Mouse (Mus musculus): ENCODE data around the gene P2rx3. TPM values are rescaled to one million over a fixed set of nuclear protein-coding genes. Genes with fewer than 3 reads are reported as not detected.

P2rx3 gene
- polyA plus RNA-seq, 1 experiment: 0.30 TPM

DNA sequence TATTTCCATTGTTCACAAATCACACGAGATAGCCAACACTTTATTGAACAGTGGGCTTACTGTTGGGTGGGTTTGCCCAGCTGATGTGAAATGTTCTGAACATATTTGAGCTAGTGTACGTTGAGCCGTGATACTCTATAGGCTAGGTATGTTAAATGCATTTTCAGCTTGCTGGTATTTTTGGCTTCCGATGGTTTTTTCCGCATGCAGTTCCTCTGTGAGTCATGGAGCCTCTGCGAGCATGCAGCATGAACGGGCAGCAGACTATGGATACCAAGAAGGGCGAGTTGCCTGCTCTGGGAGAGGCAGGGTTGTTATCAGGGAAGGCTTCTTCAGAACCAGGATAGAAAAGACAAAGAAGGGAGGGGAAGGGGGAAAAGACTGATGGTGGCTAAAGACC, 86.2 kb downstream of the P2rx3 start:
- Histone ChIP-seq H3K36me3 (ENCODE audit: control insufficient read depth, insufficient read depth) (no peaks in the 10 kb centered on the region), H3K79me3 (ENCODE audit: low read depth) (no peaks in the 10 kb centered on the region), H3ac (ENCODE audit: control insufficient read depth, insufficient read length, low read depth) (no peak overlapping the region), H3K4me3 (ENCODE audit: insufficient read depth, poor library complexity, severe bottlenecking) (no peak overlapping the region), H3K79me2 (ENCODE audit: control insufficient read depth, insufficient read depth) (no peaks in the 10 kb centered on the region), H3K27me3 (ENCODE audit: control insufficient read depth, insufficient read depth, insufficient read length) (no peaks in the 10 kb centered on the region)
- TF ChIP-seq USF1 (IDR thresholded peaks at IDR 0.05; ENCODE audit: low read depth) (no peak), MYOG (IDR thresholded peaks at IDR 0.05; ENCODE audit: control insufficient read depth, extremely low read depth, insufficient read length) (no peak), FOSL1 (IDR thresholded peaks at IDR 0.05; ENCODE audit: insufficient read depth, low read length, poor library complexity, severe bottlenecking) (no peak), CEBPB (IDR thresholded peaks at IDR 0.05; ENCODE audit: low read depth) (no peak), MYOD1 (IDR thresholded peaks at IDR 0.05; ENCODE audit: control insufficient read depth, insufficient read length, low read depth) (no peak), MAX (IDR thresholded peaks at IDR 0.05) (no peak), CTCF (IDR thresholded peaks at IDR 0.05; ENCODE audit: control insufficient read depth, insufficient read depth, insufficient read length) (no peak)

GRCm38 (mm10) chr2:84948721-84949120, 88.5 kb downstream of the P2rx3 start:
- TF ChIP-seq CEBPB (IDR thresholded peaks at IDR 0.05; ENCODE audit: low read depth): no peak
- no peak for TF ChIP-seq FOSL1 (IDR thresholded peaks at IDR 0.05; ENCODE audit: insufficient read depth, low read length, poor library complexity, severe bottlenecking)
- no peak for TF ChIP-seq MYOD1 (IDR thresholded peaks at IDR 0.05; ENCODE audit: control insufficient read depth, insufficient read length, low read depth)
- no peak for TF ChIP-seq CTCF (IDR thresholded peaks at IDR 0.05; ENCODE audit: control insufficient read depth, insufficient read depth, insufficient read length)
- no peak for TF ChIP-seq MYOG (IDR thresholded peaks at IDR 0.05; ENCODE audit: control insufficient read depth, extremely low read depth, insufficient read length)
- no peak for TF ChIP-seq MAX (IDR thresholded peaks at IDR 0.05)
- TF ChIP-seq USF1 (IDR thresholded peaks at IDR 0.05; ENCODE audit: low read depth): no peak
- H3K27me3 ChIP-seq (ENCODE audit: control insufficient read depth, insufficient read depth, insufficient read length): no peaks in the 10 kb centered on the region
- H3K79me3 ChIP-seq (ENCODE audit: low read depth): no peaks in the 10 kb centered on the region
- no peak overlapping the region for H3K4me3 ChIP-seq (ENCODE audit: insufficient read depth, poor library complexity, severe bottlenecking)
- H3K36me3 ChIP-seq (ENCODE audit: control insufficient read depth, insufficient read depth): no peaks in the 10 kb centered on the region
- no peak overlapping the region for H3ac ChIP-seq (ENCODE audit: control insufficient read depth, insufficient read length, low read depth)
- H3K79me2 ChIP-seq (ENCODE audit: control insufficient read depth, insufficient read depth): no peaks in the 10 kb centered on the region

Other genes starting within 250 kb of the P2rx3 start
- gene Ube2l6, start 238.6 kb downstream of the P2rx3 start, polyA plus RNA-seq (2012; fragmentation: generic; extraction: Trizol): 16.2 TPM
- 0.06 TPM for gene Smtnl1, start 214.8 kb downstream of the P2rx3 start, polyA plus RNA-seq (2012; fragmentation: generic; extraction: Trizol)
- gene Timm10, start 210.5 kb downstream of the P2rx3 start, polyA plus RNA-seq (2012; fragmentation: generic; extraction: Trizol): 108 TPM
- 6.6 TPM for gene Slc43a1, start 198.6 kb downstream of the P2rx3 start, polyA plus RNA-seq (2012; fragmentation: generic; extraction: Trizol)
- 0.18 TPM for gene Rtn4rl2, start 150.8 kb downstream of the P2rx3 start, polyA plus RNA-seq (2012; fragmentation: generic; extraction: Trizol)
- gene Slc43a3, start 100.9 kb downstream of the P2rx3 start, polyA plus RNA-seq (2012; fragmentation: generic; extraction: Trizol): 10.5 TPM
- not detected for gene Prg2, start 57.0 kb downstream of the P2rx3 start, polyA plus RNA-seq (2012; fragmentation: generic; extraction: Trizol)
- gene Prg3, start 49.2 kb downstream of the P2rx3 start, polyA plus RNA-seq (2012; fragmentation: generic; extraction: Trizol): not detected
- 195 TPM for gene Ssrp1, start 228 bp downstream of the P2rx3 start, polyA plus RNA-seq (2012; fragmentation: generic; extraction: Trizol)
- gene Tnks1bp1, start 10.6 kb upstream of the P2rx3 start, polyA plus RNA-seq (2012; fragmentation: generic; extraction: Trizol): 58.6 TPM
- gene Aplnr, start 98.8 kb upstream of the P2rx3 start, polyA plus RNA-seq (2012; fragmentation: generic; extraction: Trizol): not detected
- gene Lrrc55, start 159.7 kb upstream of the P2rx3 start, polyA plus RNA-seq (2012; fragmentation: generic; extraction: Trizol): not detected

All from C2C12 (cell line).